Mouse (Mus musculus): ENCODE measurements at regions not wholly inside any gene's neighbourhood (a gene's known extent, or its start where the extent isn't known, plus 50 kb on each side); places are given as distances from the start of the nearest gene placed in this dataset.

- TF ChIP-seq CTCF (IDR thresholded peaks at IDR 0.05; ENCODE audit: low read depth), result no peak
- TF ChIP-seq EP300 (optimal IDR thresholded peaks at IDR 0.05), result no peak
Observed at GRCm38 (mm10) chr13:114603341-114603740, 144.6 kb upstream of the Fst start.
